Mouse (Mus musculus): Measurements from ENCODE around the gene Tmem37. TPM values are rescaled to one million over a fixed set of nuclear protein-coding genes. Genes with fewer than 3 reads are reported as not detected.

Gene Tmem37
- polyA plus RNA-seq, 1 experiment from 2014 or later: 7.3 TPM

DNA sequence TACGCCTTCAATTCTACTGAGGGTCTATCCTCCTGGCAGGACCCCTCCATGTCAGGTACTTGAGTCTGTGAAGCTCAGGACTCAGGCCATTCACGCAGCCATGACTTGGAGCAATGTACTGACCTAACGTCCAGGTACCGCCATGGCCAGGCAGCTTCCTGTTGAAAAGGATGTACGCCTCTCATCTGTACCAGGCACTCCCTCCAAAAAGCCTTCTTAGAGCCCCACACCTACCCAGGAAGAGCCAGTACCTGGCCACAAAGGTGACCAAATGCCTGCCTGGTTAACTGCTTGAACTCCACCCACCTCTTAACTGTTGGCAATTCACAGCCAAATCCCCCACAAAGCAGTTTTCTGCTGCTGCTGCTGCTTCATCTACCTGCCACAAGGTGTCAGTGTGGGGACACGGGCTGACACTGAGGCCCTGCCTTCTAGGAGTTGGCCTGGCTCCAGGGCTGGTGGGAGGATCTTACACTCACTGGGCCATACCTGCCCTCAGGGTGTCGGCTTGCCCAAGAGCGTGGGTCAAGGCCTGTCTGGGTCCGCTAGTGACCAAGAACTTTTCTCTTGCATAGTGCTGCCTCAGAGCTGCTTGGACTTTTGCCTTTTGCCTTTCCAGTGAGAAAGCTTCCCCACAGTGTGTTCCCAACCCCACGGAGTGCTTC lies 40.9 kb downstream of the Tmem37 start:
- Histone ChIP-seq H3K36me3 (no peaks in the 10 kb centered on the region), H3K4me1 (replicated peaks) (peaks cover 13% of the 10 kb centered on the region), H3K27ac (no peak overlapping the region), H3K27me3 (no peaks in the 10 kb centered on the region), H3K4me2 (no peak overlapping the region), H3K9me3 (replicated peaks) (no peaks in the 10 kb centered on the region), H3K9ac (no peak overlapping the region), H3K4me3 (no peak overlapping the region)
- 36% methylated on average over 10 of the region's 10 CpGs for WGBS
- ATAC-seq (replicated peaks; ENCODE audit: insufficient number of reproducible peaks, insufficient read depth, low FRiP score, low read depth): peak; percentile 63; the same call in 1 of the 2 replicates

DNA sequence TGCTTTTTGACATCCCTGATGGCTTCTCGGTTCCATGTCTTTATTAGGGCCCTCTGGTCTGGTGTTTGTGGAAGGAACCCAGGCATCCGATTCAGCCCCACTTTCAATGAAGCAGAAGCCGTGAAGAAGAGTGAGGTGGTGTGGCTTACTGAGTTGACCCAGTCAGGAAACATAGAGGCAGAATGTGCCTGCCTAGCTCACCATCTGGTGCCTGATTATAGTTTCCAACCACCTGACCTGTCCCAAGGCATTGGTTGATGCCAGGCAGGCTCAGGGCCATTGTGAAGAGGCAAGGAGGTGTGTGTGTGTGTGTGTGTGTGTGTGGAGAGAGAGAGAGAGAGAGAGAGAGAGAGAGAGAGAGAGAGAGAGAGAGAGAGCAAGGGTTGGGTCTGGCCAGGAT lies 43.4 kb downstream of the Tmem37 start:
- no peak overlapping the region for H3K9ac ChIP-seq
- H3K27me3 ChIP-seq: no peaks in the 10 kb centered on the region
- ATAC-seq (replicated peaks; ENCODE audit: insufficient number of reproducible peaks, insufficient read depth, low FRiP score, low read depth): no peak
- no peaks in the 10 kb centered on the region for H3K36me3 ChIP-seq
- H3K4me2 ChIP-seq: no peak overlapping the region
- H3K4me3 ChIP-seq: no peak overlapping the region
- WGBS: 80% methylated on average over 3 of the region's 3 CpGs
- H3K27ac ChIP-seq: no peak overlapping the region
- H3K9me3 ChIP-seq (replicated peaks): no peaks in the 10 kb centered on the region
- peaks cover 15% of the 10 kb centered on the region for H3K4me1 ChIP-seq (replicated peaks)

DNA sequence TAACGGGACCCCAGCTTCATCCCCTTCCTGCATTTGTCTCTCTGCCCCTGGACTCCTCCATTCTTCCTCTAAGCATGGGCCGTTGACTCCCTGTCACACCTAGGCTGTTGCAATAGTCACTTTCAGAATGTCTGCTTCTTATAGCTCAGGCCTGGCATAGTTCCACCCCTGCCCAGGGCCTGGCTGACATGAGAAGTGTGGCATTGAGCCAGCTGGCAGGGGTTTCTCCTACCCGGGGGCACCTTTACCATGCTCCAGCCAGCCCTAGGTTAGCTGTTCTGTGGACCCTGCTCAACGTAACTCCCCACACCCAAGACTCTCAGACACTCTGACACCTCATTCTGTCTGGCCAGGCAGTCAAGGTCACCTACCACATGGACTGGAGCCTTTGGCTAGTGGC lies 46.2 kb downstream of the Tmem37 start:
- ATAC-seq (replicated peaks; ENCODE audit: insufficient number of reproducible peaks, insufficient read depth, low FRiP score, low read depth): peak; percentile 68
- Histone ChIP-seq H3K9ac (no peak overlapping the region; the same call in 1 of the 2 replicates), H3K4me3 (no peak overlapping the region), H3K27me3 (no peaks in the 10 kb centered on the region), H3K27ac (peak overlapping the region; percentile 66), H3K9me3 (replicated peaks) (no peaks in the 10 kb centered on the region), H3K36me3 (no peaks in the 10 kb centered on the region), H3K4me2 (peak overlapping the region; percentile 34), H3K4me1 (replicated peaks) (peaks cover 20% of the 10 kb centered on the region)
- 30% methylated on average over 4 of the region's 4 CpGs for WGBS

DNA sequence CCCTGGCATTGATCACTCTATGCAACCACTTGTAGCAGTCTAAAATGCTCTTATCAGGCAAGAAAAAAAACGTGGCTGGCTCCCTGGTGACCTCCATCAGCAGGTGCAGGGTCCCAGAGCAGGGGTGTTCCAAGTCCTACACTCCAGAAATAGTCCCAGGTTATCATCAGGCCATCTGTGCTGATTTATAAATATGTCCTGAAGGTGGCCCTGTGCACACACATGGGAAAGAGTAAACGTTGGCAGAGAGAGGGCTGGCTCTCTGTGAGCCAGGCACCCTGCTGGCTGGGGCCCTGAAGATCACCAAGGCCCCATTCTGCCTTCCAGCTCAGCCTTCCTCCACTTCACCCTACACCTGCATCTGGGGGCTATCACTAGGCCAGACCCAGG lies 48.8 kb downstream of the Tmem37 start:
- no peaks in the 10 kb centered on the region for H3K9me3 ChIP-seq (replicated peaks)
- H3K36me3 ChIP-seq: no peaks in the 10 kb centered on the region
- WGBS: 22% methylated on average over 2 of the region's 2 CpGs
- no peak overlapping the region for H3K4me3 ChIP-seq
- H3K27ac ChIP-seq: peak overlapping the region; percentile 80
- H3K9ac ChIP-seq: no peak overlapping the region
- H3K4me2 ChIP-seq: no peak overlapping the region
- H3K4me1 ChIP-seq (replicated peaks): peaks cover 20% of the 10 kb centered on the region
- H3K27me3 ChIP-seq: no peaks in the 10 kb centered on the region
- ATAC-seq (replicated peaks; ENCODE audit: insufficient number of reproducible peaks, insufficient read depth, low FRiP score, low read depth): no peak

DNA sequence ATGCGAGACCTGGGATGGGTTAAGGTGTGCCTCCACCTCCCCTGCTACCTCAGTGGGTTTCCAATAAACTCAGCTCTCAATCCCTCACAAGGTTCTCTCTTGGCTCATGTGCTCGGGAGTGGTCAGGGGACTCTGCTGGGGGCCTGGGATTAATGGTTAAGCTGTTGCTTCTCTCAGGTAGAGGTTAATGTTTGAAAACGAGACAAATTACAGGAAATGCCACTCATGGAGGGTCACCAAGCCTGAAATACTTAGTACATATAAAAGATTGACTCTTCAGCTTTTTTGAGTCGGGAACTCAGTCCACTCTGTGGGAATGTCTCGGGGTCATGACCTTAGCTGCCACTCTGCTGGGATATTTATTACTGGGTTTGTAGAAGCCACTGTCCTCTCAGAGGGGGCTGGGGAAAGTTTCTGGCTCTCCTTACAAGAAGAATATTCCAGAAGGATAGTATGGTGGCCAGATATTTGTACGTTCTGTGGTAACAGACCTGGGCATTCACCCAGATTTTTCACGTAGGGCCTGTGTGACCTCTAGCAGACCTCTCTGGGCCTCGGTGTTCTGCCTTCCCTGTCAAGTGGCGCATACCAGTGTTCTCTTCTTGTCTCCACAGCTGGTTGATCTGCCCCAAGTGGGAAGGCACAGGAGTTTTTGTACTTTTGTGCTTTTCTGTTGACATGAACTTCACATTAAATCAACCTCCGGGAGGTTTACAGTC lies 49.4 kb downstream of the Tmem37 start:
- Histone ChIP-seq H3K36me3 (no peaks in the 10 kb centered on the region), H3K4me2 (no peak overlapping the region), H3K9ac (no peak overlapping the region), H3K27me3 (no peaks in the 10 kb centered on the region), H3K4me1 (replicated peaks) (peaks cover 20% of the 10 kb centered on the region), H3K27ac (peak overlapping the region; percentile 80), H3K9me3 (replicated peaks) (no peaks in the 10 kb centered on the region), H3K4me3 (no peak overlapping the region)
- 44% methylated on average over 10 of the region's 10 CpGs for WGBS
- 0 out of 2 replicates have a peak, but pooled peaks have one; percentile 21 for ATAC-seq (replicated peaks; ENCODE audit: insufficient number of reproducible peaks, insufficient read depth, low FRiP score, low read depth)

DNA sequence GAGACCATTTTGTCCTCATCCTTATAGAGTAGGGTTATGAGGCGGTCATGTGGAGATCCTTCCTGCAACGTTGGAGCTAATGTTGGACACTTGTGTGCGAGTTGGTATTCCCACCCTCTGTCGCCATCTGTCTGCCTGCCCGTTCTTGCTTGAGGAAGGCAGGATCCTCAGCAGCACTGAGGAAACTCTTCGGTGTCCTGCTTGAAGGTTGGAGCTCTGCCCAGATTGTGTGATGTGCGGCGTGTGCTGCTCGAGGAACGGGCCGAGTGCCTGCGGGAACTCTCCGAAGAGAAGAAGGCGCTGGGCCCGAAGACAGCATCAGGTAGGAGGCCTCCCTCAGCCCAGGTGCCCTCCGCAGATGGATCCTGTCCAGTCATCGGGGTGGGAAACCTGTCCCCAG lies 51.9 kb downstream of the Tmem37 start:
- Histone ChIP-seq H3K4me1 (replicated peaks) (peaks cover 11% of the 10 kb centered on the region), H3K4me3 (no peak overlapping the region), H3K4me2 (no peak overlapping the region), H3K36me3 (no peaks in the 10 kb centered on the region), H3K27me3 (no peaks in the 10 kb centered on the region), H3K9me3 (replicated peaks) (no peaks in the 10 kb centered on the region), H3K27ac (no peak overlapping the region), H3K9ac (no peak overlapping the region)
- WGBS: 80% methylated on average over 17 of the region's 17 CpGs
- no peak for ATAC-seq (replicated peaks; ENCODE audit: insufficient number of reproducible peaks, insufficient read depth, low FRiP score, low read depth)

DNA sequence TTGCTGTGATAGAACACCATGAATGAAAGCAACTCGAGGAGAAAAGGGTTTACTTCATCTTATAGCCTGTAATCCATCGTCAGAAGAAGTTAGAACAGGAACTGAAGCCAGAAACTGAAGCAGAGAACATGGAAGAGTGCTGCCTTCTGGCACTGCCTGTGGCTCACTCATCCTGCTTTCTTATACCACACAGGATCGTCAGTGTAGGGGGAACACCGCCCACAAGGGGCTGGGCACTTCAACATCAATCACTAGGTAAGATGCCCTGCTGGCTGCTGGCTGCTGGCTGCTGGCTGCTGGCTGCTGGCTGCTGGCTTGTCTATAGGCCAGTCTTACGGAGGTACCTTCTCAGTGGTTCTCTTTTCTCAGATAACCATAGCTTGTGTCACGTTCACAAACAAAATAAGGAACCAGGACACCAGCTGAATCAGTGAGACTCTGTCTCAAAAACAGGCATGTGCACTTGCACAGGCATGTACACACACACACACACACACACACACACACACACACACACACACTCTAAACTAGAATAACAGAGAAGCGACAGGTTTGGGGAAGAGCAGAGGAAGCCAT lies 53.5 kb downstream of the Tmem37 start:
- H3K4me2 ChIP-seq: no peak overlapping the region
- H3K27me3 ChIP-seq: no peaks in the 10 kb centered on the region
- H3K4me3 ChIP-seq: no peak overlapping the region
- 58% methylated on average over 7 of the region's 7 CpGs for WGBS
- H3K9me3 ChIP-seq (replicated peaks): no peaks in the 10 kb centered on the region
- no peaks in the 10 kb centered on the region for H3K36me3 ChIP-seq
- H3K9ac ChIP-seq: no peak overlapping the region
- H3K27ac ChIP-seq: no peak overlapping the region
- H3K4me1 ChIP-seq (replicated peaks): peaks cover 8% of the 10 kb centered on the region
- no peak for ATAC-seq (replicated peaks; ENCODE audit: insufficient number of reproducible peaks, insufficient read depth, low FRiP score, low read depth)

DNA sequence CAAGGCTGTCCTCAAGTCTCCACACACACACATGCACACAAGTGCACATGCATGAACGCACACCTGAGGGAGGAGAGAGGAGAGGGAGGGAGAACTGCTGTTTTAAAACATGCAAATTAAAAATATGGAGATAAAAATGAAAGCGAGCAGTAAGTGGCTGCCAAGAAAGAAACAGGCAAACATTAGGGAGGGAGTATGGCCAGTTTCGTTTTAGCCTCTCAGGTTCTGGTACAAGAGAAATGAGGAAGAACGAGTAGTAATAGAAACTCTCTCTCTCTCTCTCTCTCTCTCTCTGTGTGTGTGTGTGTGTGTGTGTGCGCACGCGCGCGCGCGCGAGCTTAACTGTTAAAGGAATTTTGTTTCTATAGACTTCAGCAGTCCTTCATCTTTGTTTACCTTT lies 54.4 kb downstream of the Tmem37 start:
- WGBS: 86% methylated on average over 12 of the region's 12 CpGs
- Histone ChIP-seq H3K4me3 (no peak overlapping the region), H3K36me3 (no peaks in the 10 kb centered on the region), H3K27me3 (no peaks in the 10 kb centered on the region), H3K9me3 (replicated peaks) (no peaks in the 10 kb centered on the region), H3K4me2 (no peak overlapping the region), H3K9ac (no peak overlapping the region), H3K27ac (no peak overlapping the region), H3K4me1 (replicated peaks) (no peaks in the 10 kb centered on the region)
- no peak for ATAC-seq (replicated peaks; ENCODE audit: insufficient number of reproducible peaks, insufficient read depth, low FRiP score, low read depth)

DNA sequence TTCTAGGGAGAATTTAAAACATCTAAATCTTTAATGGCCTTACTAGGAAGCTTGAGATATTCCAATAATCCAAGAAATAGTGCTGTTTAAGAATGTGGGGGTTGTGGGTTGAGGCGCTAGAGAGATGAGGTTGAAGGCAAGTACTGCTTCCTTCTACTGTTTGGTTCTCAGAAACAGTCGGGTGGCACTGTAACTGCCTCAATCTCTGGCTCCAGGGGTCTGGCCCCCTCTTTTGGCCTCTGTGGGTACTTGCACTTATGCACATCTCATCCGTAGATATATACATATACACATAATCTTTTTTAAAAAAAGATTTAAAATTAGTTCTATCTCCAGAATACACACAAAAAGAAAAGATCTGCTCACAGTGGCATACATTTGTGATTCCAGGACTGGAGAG lies 55.0 kb downstream of the Tmem37 start:
- Histone ChIP-seq H3K4me1 (replicated peaks) (no peaks in the 10 kb centered on the region), H3K4me3 (no peak overlapping the region), H3K9ac (no peak overlapping the region), H3K27me3 (no peaks in the 10 kb centered on the region), H3K27ac (no peak overlapping the region), H3K36me3 (no peaks in the 10 kb centered on the region), H3K9me3 (replicated peaks) (no peaks in the 10 kb centered on the region), H3K4me2 (no peak overlapping the region)
- WGBS: 67% methylated on average over 3 of the region's 3 CpGs
- no peak for ATAC-seq (replicated peaks; ENCODE audit: insufficient number of reproducible peaks, insufficient read depth, low FRiP score, low read depth)

All from heart, embryonic 15.5 days (tissue).